Mouse (Mus musculus): ENCODE results near the gene Syngr4. TPM values are rescaled to one million over a fixed set of nuclear protein-coding genes. Genes with fewer than 3 reads are reported as not detected.

Gene Syngr4
- polyA plus RNA-seq, 1 experiment from 2014 or later, result 0.86 TPM

DNA sequence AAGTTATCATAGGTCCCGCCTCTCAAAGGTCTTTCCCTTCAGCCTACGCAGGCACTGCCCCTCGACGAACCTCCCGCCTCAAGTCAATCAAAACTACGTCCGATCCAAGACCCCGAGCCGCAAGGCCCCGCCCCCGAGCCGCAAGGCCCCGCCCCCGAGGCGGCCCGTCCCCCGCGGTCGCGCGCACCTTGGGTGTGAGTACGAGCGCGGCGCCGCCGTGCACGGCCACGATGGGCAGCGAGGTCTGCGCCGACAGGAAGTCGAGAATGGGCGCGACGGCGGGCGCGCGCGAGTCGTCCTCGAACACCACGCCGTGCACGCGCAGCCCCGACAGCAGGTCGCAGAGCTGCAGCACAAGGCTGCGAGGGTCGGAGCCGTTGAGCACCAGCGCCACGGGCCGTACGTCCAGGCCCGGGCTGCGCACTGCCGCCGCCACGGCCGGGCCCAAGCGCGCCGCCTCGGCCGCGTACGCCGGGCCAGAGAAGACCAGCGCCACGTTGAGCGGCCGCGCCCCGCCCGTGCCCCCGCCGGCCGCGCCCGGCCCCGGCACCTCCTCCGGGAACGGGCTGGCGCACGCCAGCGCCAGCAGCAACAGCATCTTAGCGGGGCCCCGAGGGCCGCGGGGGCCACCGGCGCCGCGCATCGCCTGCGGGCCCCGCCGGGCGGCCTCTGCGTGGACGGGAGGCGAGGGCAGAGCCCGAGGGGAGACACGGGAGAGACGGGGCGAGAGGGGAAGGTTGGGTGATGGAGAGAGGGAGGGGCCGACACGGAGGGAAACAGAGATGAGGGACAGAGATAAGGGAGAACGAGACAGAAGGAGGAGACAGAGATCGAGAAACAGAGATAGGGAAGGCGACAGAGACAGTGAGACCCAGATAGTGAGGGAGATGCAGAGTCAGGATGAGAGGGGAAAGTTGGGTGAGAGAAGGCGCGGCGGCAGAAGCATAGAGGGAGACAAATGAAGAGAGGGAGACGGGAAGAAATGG, 30.3 kb downstream of the Syngr4 start:
- H3K4me2 ChIP-seq, result peak overlapping the region; percentile 93
- under 1% methylated on average over 109 of the region's 117 CpGs for WGBS (ENCODE audit: insufficient replicate concordance)
- H3K27ac ChIP-seq, result no peak overlapping the region
- peak; percentile 73 for DNase-seq
- peak overlapping the region; percentile 72 for H3K9ac ChIP-seq
- no peaks in the 10 kb centered on the region for H3K9me3 ChIP-seq (replicated peaks)
- no peaks in the 10 kb centered on the region for H3K36me3 ChIP-seq
- peak; percentile 75 for ATAC-seq (ENCODE audit: low read depth)
- peaks cover 72% of the 10 kb centered on the region for H3K27me3 ChIP-seq
- H3K4me3 ChIP-seq (replicated peaks), result peak overlapping the region; percentile 67
- H3K4me1 ChIP-seq (replicated peaks), result peaks cover 24% of the 10 kb centered on the region

DNA sequence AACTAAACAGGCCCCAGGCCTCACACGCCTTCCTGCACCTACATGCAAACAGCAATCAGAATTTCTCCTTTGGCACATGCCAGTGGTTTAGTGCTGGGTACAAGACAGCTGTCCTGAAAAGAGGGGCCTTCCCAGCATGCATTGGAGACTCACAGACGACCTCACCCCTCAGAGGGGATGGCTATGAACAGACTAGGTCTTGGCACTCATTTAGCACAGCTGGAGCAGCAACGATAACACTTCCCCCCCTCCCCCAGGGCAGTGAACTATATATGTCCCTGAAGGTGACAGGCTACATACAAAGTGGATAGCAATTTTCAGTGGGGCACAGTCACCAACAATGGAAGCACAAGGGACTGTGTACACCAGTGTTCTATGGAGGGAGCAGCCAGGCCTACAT, 32.1 kb downstream of the Syngr4 start:
- Histone ChIP-seq H3K9ac (no peak overlapping the region), H3K4me3 (replicated peaks) (no peak overlapping the region), H3K9me3 (replicated peaks) (no peaks in the 10 kb centered on the region), H3K27ac (no peak overlapping the region), H3K4me1 (replicated peaks) (peaks cover 19% of the 10 kb centered on the region), H3K36me3 (no peaks in the 10 kb centered on the region), H3K27me3 (peaks cover 70% of the 10 kb centered on the region), H3K4me2 (no peak overlapping the region)
- no peak for ATAC-seq (ENCODE audit: low read depth)
- 45% methylated on average over 3 of the region's 3 CpGs for WGBS (ENCODE audit: insufficient replicate concordance)
- no peak for DNase-seq

DNA sequence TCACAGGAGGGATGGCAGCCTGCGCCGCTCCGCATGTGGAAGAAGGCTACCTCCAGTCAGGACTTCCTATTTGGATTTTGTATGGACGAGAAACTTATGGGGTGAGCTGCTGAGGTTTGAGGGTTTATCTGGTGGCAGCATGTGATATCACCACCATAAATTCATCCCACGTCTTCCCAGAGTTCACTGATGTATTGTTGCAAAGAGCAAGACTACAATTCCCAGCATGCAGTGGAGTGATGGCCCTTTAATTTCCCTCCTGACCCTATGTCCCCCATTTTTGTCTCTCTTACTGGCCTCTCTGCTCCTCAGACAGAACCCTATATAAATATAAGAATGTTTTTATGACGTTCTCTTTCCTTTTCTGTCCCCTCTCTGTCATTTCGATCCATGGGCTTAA, 33.7 kb downstream of the Syngr4 start:
- Histone ChIP-seq H3K4me2 (no peak overlapping the region), H3K4me1 (replicated peaks) (peaks cover 10% of the 10 kb centered on the region), H3K27me3 (peaks cover 69% of the 10 kb centered on the region), H3K9me3 (replicated peaks) (no peaks in the 10 kb centered on the region), H3K27ac (no peak overlapping the region), H3K9ac (no peak overlapping the region), H3K36me3 (no peaks in the 10 kb centered on the region), H3K4me3 (replicated peaks) (no peak overlapping the region)
- DNase-seq (no peak), ATAC-seq (ENCODE audit: low read depth) (no peak)
- WGBS (ENCODE audit: insufficient replicate concordance), result 70% methylated on average over 7 of the region's 7 CpGs

DNA sequence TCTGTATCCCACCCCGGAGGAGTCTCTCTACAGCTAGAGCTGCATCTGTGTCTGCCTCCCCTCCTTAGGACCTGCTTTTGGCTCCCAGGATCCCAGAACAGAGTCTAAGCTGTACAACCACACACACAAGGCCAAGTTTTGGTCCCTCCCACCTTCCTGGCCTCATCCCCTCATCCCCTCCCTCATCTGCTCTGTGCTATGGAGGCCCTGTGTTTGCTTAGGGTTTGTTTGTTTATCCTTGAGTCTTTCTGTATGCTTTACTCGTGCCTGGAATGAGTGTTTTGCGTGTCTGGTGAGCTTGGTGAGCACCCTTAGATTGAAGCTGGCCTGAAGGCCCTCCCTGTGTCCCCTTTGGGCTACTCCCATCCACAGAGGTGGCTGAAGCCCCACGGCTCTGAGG, 37.5 kb downstream of the Syngr4 start:
- H3K27me3 ChIP-seq, result peaks cover 74% of the 10 kb centered on the region

DNA sequence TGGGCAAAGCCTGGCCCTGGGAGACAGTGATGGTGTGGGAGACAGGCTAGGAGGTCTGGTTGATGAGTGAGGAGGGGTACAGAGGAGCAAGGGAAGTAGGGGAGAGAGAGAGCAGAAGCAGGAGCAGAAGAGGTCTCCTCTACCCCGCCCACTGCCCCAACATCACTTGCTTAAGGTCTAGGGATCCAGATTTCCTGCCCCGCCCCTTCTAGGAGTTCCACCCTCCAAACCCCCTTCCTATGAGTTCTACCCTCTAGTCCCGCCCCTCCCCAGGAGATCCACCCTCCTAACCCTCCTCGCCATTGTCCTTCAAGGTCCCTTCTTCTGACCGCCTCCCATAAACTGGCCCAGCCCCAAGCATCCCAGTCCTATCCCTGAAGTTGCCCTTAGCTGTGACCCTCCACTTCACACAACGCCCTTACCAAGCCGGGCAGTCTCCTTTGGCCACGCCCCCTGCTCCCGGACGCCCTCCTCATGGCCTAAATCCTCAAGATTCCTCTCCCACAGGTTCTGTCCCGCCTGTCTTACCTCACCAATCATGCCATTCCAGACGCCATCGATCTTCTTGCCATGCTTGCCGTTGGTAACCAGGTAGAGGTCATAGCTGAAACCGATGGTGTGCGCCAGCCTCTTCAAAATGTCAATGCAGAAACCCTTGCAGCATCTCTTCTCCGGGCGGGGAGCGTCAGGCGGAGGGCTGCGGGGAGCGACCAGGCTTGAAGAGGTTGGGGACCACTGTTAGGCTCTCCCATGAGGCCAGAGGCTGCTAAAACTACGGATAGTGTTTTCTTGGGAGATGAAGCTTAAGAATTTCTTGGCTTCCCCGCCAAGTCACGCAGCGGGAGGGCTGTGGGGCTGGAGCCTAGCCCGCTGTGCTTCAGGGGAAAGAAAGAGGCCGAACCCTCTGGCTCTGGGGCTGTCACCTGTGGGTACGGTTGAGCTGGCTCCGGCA, 39.3 kb downstream of the Syngr4 start:
- no peak for DNase-seq
- peaks cover 10% of the 10 kb centered on the region for H3K4me1 ChIP-seq (replicated peaks)
- ATAC-seq (ENCODE audit: low read depth), result no peak
- 3% methylated on average over 30 of the region's 30 CpGs for WGBS (ENCODE audit: insufficient replicate concordance)
- peak overlapping the region; percentile 32 for H3K4me3 ChIP-seq (replicated peaks)
- H3K27ac ChIP-seq, result no peak overlapping the region
- peaks cover 67% of the 10 kb centered on the region for H3K27me3 ChIP-seq
- H3K4me2 ChIP-seq, result peak overlapping the region; percentile 51
- no peaks in the 10 kb centered on the region for H3K36me3 ChIP-seq
- no peaks in the 10 kb centered on the region for H3K9me3 ChIP-seq (replicated peaks)
- no peak overlapping the region for H3K9ac ChIP-seq

More for the DNA sequence above, 37.5 kb downstream of the Syngr4 start:
- H3K4me2 ChIP-seq, result no peak overlapping the region
- no peaks in the 10 kb centered on the region for H3K36me3 ChIP-seq
- no peak overlapping the region for H3K9ac ChIP-seq
- no peak overlapping the region for H3K4me3 ChIP-seq (replicated peaks)
- ATAC-seq (ENCODE audit: low read depth) (no peak), DNase-seq (no peak)
- H3K27ac ChIP-seq, result no peak overlapping the region
- H3K9me3 ChIP-seq (replicated peaks), result no peaks in the 10 kb centered on the region
- WGBS (ENCODE audit: insufficient replicate concordance), result 38% methylated on average over 4 of the region's 4 CpGs
- peaks cover 10% of the 10 kb centered on the region for H3K4me1 ChIP-seq (replicated peaks)

DNA sequence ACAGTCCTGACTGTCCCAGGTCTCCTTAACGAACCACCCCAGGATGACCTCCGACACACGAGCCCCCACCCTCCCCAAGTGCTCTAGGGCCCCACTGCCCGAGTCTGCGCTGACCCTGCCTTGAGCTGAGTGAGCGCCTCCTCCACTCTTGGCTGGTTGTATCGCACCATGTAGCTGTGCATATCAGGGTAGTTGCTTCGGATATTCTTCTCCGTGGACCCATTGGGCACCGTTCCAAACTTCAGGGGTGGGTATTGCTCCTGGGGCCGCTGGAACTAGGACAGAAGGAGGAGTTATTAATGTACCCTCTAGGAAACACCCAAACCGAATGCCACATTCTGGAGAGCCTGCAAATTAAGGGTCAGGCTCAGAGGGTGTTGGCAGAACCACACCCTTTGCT, 43.4 kb downstream of the Syngr4 start:
- Histone ChIP-seq H3K4me3 (replicated peaks) (no peak overlapping the region), H3K9me3 (replicated peaks) (no peaks in the 10 kb centered on the region), H3K4me2 (no peak overlapping the region), H3K9ac (no peak overlapping the region), H3K36me3 (no peaks in the 10 kb centered on the region), H3K27me3 (peaks cover 45% of the 10 kb centered on the region), H3K27ac (no peak overlapping the region), H3K4me1 (replicated peaks) (peaks cover 10% of the 10 kb centered on the region)
- 70% methylated on average over 12 of the region's 12 CpGs for WGBS (ENCODE audit: insufficient replicate concordance)
- ATAC-seq (ENCODE audit: low read depth), result no peak
- DNase-seq, result no peak

DNA sequence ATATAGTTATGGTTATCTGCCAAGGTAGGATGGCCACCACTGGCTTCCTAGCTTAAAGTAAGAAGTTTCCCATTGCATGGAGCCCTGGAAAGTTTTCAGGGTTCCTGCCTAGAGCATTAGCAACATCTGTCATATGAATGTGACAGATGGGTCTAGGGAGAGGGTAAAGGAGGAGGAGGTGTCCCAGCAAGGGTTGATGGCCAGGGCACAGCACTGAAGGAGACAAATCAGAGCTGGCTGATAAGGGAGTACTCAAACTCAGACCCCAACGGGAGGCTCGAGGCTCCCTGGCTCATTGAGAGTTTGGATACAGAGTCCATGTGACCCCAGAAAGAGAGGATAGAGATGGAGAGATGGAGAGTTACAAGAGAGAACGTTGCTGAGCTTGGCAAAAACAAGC, 45.9 kb downstream of the Syngr4 start:
- Histone ChIP-seq H3K4me1 (replicated peaks) (no peaks in the 10 kb centered on the region), H3K27ac (no peak overlapping the region), H3K36me3 (no peaks in the 10 kb centered on the region), H3K9ac (no peak overlapping the region), H3K9me3 (replicated peaks) (no peaks in the 10 kb centered on the region), H3K27me3 (peaks cover 25% of the 10 kb centered on the region), H3K4me2 (no peak overlapping the region), H3K4me3 (replicated peaks) (no peak overlapping the region)
- DNase-seq (no peak), ATAC-seq (ENCODE audit: low read depth) (no peak)
- 46% methylated on average over 3 of the region's 3 CpGs for WGBS (ENCODE audit: insufficient replicate concordance)

DNA sequence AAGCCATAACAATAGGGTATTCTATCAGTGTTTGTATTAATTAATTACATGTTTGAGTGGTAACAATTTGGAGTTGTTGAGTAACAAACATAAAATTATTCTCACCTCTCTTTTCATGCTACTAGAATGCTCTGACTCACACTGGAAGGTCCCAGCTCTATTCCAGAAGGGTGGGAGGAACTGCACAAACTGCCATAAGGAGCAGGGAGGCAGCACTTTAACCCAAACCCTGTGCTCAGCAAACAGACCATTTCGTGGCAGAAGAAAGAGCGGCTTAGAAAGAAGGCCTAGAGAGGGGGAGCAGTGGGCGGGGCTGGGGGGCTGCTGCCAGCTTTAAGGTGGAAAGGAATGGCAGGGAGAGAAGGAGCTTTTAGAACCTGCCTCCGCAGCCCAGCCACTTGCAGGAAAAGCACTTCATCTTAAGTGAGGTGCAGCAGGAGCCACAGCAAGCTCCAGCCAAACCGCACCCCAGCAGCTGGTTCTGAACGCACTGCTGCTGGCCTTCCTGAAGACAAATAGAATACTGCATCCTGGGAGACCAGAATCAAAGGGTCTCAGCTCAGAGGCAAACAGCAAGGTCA, 48.0 kb downstream of the Syngr4 start:
- no peak overlapping the region for H3K4me2 ChIP-seq
- H3K27ac ChIP-seq, result no peak overlapping the region
- peaks cover 27% of the 10 kb centered on the region for H3K27me3 ChIP-seq
- no peak for ATAC-seq (ENCODE audit: low read depth)
- no peak overlapping the region for H3K4me3 ChIP-seq (replicated peaks)
- WGBS (ENCODE audit: insufficient replicate concordance), result 35% methylated on average over 6 of the region's 6 CpGs
- no peaks in the 10 kb centered on the region for H3K36me3 ChIP-seq
- H3K9ac ChIP-seq, result no peak overlapping the region
- no peak for DNase-seq
- no peaks in the 10 kb centered on the region for H3K9me3 ChIP-seq (replicated peaks)
- no peaks in the 10 kb centered on the region for H3K4me1 ChIP-seq (replicated peaks)

DNA sequence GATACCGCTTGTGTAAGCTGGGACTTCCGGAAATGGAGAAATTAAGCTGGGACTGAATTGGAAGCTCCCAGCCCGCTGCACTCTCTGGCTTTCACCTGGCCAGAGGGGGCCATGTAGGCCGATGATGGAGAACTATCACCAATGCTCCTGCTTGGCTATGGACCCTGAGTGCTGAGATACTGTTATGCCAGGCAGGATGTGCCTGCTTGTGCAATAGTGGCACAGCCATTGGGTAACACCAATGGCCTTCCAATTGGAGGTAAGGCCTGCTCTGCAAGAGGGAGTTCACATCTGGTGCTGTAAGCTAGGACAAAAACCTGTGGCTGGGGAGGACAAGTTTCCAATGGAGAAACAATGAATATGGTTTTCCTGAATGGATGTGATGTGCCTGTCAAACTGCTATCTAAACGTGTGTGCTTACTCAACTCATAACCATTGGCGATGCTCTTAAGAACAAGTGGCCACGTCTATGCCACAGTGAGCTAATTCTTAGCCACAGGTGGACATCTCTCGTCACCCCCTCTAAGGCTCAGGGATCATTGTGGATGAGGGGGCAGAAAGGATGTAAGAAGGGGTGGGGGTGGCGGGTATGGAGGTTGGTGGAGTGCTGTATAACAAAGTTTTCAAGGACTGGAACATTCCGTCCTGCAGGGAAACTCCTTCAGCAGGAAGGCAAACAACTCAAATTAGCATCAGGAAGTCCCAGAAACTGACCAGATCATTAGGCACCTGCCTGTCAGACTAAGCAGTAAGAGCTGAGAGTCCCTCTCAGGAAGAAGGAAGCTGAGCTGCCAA, 53.4 kb downstream of the Syngr4 start:
- H3K27ac ChIP-seq, result no peak overlapping the region
- WGBS (ENCODE audit: insufficient replicate concordance), result 58% methylated on average over 10 of the region's 10 CpGs
- H3K4me1 ChIP-seq (replicated peaks), result no peaks in the 10 kb centered on the region
- H3K4me2 ChIP-seq, result no peak overlapping the region
- no peak for ATAC-seq (ENCODE audit: low read depth)
- no peak for DNase-seq
- H3K4me3 ChIP-seq (replicated peaks), result no peak overlapping the region
- no peaks in the 10 kb centered on the region for H3K9me3 ChIP-seq (replicated peaks)
- peaks cover 50% of the 10 kb centered on the region for H3K27me3 ChIP-seq
- H3K36me3 ChIP-seq, result no peaks in the 10 kb centered on the region
- no peak overlapping the region for H3K9ac ChIP-seq
